Mouse (Mus musculus) C2C12 (cell line): ENCODE results near the gene Olfr360.

Source experiments
- CTCF ChIP-seq: IDR thresholded peaks from one replicate; pipeline ENCODE4 v1.5.1; 2011; ENCODE audit not compliant: control insufficient read depth, insufficient read depth, insufficient read length
- MAX ChIP-seq: IDR thresholded peaks from one replicate; pipeline ENCODE4 v1.6.1; 2011; ENCODE audit warnings: mild to moderate bottlenecking, control low read depth

DNA sequence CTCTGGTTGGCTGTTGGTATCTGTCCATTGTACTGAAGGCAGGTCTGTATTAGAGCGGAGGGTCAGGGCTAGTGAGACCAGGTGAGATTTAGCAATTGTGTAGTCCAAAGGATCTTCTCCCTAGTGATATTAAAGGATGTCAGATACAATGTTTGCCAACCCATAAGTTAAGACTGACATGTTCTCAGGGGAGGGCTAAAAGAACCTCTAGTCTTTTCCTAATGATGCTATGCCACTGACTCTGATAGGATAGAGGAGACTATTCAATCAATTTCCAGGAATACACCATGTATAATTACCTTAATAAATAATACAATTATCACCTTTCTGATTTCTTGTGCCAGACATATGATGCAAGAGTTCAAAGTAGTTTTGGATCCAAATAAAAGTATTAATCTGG lies 52.3 kb downstream of the Olfr360 start, which contains the start of gene Olfr362:
- TF ChIP-seq CTCF (no peak), MAX (no peak)
